Mouse (Mus musculus): ENCODE results near the gene Bbc3.

- no peak for TF ChIP-seq POLR2A (IDR thresholded peaks at IDR 0.05; ENCODE audit: insufficient read length, low read depth)
- no peak for TF ChIP-seq MAX (IDR thresholded peaks at IDR 0.05; ENCODE audit: low read depth)
- TF ChIP-seq USF1 (IDR thresholded peaks at IDR 0.05; ENCODE audit: low read depth): no peak
- no peak for TF ChIP-seq SRF (IDR thresholded peaks at IDR 0.05; ENCODE audit: control insufficient read depth, insufficient read length, low read depth)
These were observed 6.1 kb downstream of the Bbc3 start for GRCm38 (mm10) chr7:16314221-16314775.
